Mouse (Mus musculus): ENCODE data around the gene Cnot6.

The Cnot6 gene

DNA sequence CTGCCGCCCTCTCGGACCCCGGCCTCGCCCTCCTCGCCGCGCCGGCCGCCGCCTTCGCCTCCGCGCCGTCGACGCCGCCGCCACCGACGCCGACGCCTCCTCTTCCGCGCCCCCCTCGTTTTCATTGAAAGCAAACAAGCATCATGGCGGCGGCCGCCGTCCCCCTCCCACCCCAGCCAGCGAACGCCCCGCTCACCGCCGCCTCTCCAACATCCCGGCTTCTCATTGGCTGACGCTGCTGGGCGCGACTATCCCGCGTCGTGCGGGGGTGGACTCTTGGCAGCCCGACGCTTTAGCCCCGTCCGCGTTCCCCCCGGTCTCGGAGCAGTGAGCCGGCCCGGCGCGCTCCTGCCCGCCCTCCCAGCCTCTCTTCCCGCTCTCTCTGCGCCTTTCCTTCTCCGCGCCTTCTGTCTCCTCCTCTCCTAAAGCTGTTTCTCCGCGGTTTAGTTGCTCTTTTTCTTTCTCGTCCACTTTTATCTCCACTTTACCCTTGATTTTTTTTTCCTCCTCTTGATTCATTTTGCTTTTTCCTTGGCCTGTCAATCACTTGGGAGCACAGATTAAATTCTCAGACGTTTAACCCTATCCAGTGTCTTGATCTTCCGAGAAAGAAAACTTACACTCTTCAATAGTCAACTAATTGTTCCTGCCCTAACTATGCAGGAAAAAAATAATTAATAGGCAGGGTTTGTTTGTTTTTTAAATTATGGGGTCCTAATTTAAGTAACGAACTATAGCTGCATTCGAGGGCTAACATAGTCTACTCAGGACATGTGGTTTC, at the start of gene Cnot6:
TSS of gene Cnot6 (minus strand) at position 169 of the 781 bp plus-strand sequence.
- peak; percentile 95 for DNase-seq (ENCODE audit: low spot score)

DNA sequence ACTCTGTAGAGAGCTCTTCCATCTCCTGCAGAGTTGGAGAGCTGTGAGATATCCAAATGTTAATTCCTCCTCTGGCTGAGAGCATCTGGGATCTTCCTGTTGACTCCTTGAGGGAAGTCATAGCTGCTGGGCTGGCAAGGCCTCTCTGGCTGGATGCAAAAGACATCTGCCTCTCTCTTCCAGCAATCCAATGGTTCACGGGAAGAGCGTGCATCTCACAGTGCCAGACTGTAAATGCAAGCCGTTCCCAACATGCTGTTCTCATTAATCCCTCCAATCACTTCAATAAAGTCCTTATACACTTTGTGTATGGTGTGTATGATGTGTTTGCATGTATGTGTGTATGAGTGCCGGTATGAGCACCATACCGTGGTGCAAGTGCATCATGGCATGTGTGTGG, 48.6 kb upstream of the Cnot6 start:
- DNase-seq (ENCODE audit: low spot score) = no peak

DNA sequence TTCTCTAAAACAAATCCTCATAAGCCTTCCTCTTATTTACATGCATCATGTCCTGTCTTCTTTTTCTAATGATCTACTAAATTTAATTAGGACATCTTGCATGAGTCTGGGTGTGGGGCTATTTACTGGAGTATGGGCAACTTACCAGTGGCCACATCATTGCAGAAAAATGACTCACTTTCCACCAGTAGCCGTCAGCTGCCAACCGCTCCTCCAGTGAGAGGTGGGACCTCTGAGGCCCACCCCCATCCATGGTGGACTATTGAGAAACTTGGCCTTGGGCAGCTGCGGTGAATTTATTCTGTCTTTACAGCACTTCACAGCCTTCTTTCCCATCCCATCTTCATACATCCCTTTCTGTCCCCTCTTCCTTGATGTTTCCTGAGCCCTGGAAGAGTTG, 45.6 kb upstream of the Cnot6 start:
- no peak for DNase-seq (ENCODE audit: low spot score)

DNA sequence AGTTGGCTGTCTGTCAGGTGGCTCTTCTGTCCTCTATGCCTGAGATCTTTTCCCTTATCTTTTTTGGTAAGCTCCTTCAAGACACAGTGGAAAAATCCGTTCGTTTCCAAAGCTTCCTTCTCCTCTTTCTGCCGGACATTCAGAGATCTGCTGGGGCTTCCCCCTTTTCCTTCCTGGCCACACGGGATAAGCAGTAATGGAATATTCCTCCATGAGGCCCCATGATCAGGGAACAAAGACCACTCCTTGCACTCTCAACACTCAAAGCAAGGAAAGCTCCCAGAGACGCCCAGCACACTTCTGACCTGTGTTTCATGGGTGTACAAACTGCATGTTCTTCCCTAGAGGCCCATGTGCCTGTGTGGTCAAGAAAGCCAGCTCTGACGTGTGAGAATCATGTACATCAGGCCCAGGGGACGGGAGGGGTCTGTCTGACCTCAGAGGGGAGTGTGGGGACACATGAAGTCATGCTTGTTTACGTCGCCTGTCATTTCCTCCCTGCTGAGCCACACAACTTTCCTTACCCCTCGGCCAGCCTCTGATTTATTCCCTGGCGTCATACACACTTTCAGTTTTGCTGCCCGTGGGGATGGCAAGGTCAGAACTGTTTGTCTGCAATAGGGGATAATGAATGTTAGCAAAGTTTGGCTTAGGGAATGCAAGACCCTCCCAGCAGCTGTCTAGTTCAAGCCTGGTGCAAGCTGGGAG, 42.6 kb upstream of the Cnot6 start:
- DNase-seq (ENCODE audit: low spot score) = peak; percentile 13

DNA sequence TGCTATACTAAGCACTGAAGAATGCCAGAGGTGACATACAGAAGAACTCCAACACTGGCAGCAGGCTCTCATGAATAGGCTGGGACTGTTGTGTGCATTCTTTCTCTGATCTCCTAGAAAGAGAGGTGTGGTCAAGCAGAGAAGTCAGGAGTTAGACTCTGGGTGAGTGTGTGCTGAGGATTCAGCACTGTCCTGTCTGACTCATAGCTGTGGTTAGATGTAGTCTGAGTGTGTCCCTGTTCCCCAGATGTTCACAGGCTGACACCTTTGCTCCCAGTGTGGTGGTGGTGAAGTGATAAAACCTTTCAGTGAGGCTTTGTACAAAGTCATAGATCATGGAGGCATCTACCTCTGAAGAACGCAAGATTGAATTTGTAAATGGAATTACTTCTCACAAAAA, 34.2 kb upstream of the Cnot6 start:
- no peak for DNase-seq (ENCODE audit: low spot score)

DNA sequence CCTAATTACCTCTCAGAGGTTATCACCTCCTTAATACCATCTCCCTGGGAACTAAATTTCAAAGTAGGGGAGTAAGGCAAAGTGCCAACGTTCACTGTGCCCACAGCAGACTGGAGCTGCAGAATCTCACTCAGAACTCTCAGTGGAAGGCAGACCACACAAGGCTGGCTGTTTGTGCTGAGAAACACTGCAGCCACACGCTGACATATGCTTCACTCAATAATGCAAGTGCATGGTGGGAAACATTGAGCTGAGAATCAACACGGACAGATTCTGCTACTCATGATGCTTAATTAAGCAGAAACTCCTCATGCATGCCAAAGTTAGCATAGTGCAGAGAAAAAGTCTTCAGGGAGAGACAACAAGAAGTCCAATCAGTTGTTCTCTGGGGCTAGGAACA, 33.3 kb upstream of the Cnot6 start:
- DNase-seq (ENCODE audit: low spot score) = no peak

DNA sequence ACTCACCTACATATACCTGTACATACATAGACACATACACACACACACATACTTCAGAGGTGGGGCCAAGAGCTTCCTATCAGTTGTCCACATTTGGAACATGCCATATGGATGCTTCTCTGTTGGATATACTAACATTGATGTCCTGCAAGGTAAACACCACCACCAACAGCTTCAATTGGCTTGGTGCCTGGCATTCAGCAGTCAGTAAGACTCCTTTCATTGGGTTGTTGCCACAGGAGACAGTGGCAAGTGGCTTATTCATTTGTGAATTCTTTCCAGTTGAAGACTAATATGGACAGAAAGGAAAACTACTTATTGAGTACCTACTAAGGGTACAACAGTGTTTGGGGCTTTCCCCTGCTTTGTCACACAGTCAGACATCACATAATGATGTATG, 32.5 kb upstream of the Cnot6 start:
- DNase-seq (ENCODE audit: low spot score) = no peak

DNA sequence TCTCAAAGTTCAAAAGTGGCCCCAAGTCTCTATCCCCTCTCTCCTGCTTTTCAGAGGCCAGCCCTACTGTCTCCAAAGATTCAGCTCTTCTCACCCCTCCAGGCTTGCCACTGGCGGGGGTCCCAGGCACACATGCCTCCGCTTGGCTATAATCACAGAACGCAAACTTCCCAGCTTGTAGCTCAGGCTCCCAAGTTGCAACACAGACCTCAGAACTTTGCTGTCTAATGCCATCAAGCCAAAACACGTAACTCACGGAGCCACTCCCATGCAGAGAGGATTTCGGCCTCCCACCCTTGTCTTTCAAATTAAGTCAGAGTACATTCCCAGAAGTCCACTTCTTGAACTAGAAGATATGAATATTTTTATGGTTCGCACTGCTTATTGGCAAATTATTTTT, 31.1 kb upstream of the Cnot6 start:
- DNase-seq (ENCODE audit: low spot score) = no peak

DNA sequence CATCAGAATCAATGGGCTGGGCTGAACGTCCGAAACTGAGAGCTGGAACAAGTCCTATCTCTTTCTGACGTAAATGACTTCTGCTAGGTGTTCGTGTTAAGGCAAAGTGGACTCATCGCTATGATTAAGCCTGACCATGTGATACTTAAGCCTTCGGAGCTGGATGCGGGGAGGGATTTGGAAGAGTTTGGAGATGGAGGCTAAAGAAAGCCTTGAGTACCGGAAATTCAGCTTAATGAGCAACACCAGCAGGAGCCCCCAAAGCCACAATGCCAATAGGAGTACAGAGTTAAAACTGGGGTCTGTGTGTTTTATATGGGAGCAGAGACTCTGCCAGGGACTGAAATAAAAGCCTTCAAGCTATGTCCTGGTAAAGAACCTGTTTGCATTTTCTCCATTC, 29.7 kb upstream of the Cnot6 start:
- no peak for DNase-seq (ENCODE audit: low spot score)

DNA sequence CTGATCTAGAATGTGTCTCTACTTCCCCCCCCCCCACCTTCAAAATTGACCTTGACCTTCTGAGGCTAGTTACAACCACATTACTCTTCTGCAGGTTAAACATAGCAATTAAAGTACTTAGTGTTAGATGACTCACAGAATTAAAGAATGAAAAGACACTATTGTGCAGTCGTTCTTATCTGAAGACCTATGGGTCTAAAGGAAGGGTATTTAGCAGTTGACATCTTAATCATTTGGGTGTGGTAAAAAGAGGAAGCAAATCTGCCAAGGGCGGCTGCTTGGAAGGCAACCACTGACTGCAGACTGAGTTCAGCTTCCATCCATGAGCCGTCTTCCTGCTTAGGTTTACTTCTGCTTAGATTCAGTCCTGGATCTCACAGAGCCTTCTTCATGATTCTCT, 27.3 kb upstream of the Cnot6 start:
- no peak for DNase-seq (ENCODE audit: low spot score)

DNA sequence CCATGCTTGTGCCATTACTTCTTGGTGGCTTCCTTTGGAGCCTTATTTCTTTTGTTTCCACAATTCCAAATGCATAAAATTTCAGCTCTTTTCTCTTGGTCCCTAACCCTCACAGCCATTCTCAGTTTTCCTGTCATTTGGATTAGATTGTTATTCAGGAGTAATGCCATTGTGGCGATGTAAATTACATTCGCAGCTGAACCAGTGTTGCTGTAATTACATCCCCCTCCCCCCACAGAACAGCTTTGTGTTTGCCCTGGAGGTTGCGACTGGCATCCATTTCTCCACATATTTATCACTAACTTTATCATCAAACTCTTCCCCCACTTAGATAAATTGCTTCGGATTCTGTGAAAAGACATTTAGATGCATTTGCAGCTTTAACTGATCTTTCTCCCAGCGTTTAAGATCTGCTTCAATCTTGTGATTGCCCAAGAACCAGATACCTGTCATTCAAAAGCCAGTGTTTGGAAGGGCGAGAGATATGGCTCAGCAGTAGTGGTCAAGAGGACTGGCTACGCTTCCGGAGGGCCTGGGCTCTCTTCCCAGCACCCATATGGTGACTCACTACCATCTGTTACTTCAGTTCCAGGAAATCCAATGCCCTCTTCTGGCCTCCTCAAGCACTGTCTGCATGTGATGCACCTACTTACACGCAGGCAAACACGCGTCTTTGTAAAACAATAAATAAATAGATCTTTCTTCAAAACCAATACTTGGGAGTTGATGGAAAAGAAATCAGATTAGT, 26.3 kb upstream of the Cnot6 start:
- no peak for DNase-seq (ENCODE audit: low spot score)

DNA sequence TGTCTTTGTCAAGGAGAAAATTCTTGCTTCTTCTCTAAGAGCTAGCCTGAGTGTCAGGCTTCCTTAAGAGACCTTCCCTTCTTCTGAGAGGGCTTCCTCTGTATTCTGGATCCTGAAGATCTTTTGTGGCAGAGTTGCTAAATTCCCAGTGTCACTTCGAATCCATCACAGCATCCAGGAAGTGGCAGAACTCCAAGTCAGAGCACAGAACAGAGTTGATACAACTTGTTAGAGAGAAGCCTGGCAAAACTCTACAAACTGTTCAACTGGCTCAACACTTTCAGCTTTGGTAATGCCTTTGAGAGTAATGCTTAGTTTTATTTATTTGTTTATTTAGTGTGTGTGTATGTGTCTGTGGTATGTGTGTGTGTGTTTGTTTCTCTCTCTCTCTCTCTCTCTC, 25.1 kb upstream of the Cnot6 start:
- DNase-seq (ENCODE audit: low spot score) = peak; percentile 88

DNA sequence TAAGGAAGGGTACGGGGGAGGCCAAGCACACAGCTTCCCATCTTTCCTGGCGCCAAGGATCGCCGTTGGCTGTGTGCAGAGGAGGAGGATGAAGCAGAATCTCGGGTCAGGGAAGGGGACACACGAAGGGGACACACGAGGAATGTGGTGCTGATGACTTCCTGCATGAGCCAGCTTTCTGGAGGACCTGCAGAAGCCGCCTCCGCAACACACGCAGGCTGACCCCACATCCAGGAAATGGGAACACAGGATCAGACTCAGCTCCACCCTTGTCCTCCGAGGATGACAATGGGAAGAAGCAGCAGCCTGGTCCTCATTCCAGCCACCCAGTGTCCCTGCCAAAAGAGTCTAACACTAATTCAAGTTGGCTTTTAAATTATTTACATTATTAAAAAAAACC, 22.2 kb upstream of the Cnot6 start:
- no peak for DNase-seq (ENCODE audit: low spot score)

DNA sequence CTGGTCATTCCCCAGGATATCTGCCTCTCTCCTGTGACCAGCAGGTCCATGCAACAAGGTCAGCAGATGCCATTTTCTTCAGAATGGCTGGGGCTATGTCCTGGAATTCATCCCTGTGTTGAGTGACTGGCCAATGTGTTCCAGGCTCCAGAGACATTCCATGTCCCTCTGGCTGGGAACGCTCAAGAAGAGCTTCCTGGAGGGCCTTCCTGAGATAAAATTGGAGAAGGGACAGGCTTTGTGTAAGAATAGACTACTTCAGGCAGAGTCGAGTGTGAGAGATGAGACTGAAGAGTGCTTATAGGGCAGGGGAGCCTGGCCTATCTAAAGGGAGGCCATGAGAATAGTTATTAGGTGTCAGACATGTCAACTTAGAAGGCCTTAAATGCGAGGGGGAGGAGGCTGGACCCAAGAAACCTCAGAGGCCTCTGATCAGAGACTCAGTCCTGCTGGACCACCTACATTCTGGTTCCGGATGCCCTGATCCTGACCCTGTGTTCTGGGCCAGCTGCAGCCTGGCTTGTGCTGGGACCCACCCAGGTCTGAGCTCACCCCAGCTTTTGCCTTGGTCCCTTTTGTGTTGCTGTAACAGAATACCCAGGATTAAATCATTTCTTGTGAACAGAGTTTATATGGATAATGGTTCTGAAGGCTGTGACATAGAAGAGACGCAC, 17.9 kb upstream of the Cnot6 start:
- DNase-seq (ENCODE audit: low spot score) = no peak

DNA sequence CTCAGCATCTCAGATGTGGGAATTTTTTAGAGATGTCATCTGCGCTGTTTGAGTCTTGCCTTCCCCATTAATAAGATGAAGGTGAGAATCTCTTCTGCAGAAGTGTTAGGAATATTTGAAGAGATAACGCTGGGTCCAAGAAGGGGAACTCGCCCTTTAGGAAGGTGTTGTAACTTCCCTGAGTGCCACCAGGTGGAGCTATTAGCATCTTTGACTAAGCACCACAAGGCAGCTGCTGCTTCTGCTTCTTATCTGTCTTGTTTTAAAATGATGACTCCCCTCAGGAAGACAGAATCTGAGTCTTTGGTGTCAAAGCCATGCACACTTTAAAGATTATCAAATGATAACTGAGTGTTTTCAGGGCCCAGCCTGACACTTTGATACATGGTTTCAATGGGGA, 15.4 kb upstream of the Cnot6 start:
- DNase-seq (ENCODE audit: low spot score) = peak; percentile 68

DNA sequence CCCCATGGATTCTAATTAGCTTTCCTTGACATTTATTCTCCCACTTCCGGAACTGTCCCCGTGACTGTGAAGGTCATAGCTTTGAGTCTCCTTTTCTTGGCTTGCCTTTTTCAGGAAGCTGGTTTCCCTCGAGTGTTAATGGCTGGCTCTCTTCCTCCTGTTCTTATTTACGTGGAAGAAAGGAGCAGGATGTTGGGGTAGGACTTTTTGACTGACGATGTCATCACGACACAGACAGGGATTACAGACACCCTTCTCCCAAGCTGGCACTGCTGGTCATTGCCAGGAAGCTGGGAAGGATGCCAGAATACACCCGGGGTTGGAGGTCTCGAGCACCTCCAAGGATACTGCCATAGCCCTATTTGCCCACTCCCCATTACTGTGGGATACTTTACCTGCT, 14.3 kb upstream of the Cnot6 start:
- no peak for DNase-seq (ENCODE audit: low spot score)

DNA sequence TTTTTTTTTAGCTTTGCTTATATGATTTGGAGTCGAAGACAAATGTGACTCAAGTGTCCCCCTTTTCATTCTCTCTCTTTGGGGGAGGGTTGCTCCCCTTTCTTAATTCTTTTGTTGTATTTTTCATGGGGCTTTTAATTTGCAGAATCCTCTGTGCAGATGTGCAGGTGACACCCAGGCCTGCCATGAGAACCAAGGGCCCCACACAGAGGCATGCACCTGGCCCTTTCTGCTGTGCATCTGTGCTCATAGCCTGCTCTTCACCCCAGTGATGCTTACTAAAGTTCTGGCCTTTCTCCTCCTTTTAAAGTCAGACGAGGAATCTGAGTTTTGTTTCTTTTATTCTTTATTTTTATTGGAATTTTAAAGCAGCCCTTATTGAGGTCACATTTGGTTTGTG, 12.2 kb upstream of the Cnot6 start:
- DNase-seq (ENCODE audit: low spot score) = no peak

DNA sequence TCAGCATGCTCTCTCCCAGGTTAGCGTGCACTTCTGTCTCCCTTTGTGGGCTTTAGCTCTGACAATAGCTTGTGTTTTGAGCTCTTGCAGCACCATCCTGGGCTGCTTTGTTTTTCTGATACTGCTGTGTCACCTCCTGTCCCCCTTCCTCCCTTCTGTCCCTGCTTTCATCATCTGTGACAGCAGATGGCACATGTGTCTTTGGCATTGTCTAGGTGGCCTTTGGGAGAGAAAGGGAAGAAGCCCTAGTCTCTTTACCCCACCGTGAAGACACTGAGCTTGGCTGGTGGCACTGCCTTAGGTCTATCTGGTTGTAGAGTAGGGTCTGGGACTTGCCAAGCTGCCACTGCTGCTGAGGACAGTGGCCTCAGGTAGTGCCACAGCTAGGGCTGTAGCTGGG, 10.8 kb upstream of the Cnot6 start:
- no peak for DNase-seq (ENCODE audit: low spot score)

DNA sequence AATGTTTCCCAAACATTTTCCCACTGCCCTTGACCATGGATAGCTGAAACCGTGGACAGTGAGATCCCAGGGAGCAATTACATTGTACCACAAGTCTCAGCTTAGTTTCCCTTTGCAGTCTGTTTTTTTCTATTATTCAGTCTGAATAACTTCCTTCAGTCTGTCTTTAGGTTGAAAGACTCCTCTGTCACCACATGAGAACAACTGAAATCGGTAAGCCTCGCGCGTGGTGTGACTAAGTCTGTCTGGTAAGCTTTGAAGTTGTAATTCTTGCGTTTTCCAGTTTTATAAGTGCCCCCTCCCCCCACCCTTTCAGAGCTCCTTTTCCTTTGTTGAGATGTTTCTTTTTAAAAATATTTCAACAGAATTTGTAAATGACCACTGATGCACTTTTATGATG, 10.2 kb upstream of the Cnot6 start:
- no peak for DNase-seq (ENCODE audit: low spot score)

DNA sequence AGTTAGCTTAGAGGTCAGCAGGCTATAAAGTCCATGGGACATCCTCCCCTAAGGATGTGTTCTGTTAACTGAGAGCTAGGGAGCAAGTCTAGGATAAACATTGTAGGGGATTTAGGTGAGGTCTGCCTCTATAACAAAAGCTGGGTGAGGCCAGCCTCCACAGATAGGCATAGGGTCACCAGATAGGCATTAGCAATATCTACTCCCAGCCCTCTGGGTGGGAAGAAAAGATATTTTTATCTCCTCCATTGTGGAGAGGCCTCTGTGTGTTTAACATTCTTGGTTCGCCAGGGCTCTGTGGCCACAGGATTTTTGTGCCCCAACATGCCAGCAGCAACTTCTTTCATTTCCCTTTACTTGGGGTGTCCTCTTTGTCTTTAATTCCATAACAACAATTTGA, 8.8 kb upstream of the Cnot6 start:
- DNase-seq (ENCODE audit: low spot score) = no peak

DNA sequence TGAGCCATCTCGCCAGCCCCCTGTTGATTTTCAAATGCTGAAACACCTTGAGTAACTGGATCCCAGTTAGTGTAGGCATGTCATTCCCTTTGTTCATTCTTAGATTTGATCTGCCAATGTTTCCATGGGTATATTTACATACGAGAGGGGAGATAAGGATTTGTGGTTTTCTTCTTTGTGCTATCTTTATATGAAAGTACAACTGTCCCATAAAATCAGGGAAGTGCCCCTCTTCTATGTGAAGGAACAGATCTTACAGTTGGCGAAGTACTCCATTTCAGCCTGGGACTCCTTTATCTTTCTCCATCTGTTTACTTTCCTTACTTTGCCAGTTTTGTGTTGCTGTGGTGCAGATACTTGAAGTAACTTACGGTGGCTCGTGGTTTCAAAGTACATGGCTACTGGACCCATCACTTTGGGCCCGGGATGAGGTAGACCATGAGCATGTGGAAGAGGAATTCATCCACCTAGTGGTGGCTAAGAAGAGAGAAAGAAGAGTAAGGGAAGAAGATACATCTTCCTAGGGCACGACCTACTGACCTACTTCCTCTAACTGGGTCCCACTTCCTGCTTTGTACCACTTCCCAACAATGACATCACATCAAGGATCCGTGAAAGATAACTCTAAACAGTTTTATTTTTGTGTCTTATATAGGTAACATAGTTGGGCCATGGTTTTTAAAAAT, 7.1 kb upstream of the Cnot6 start:
- DNase-seq (ENCODE audit: low spot score) = no peak

All from adipocyte (in vitro differentiated cells).